Mouse (Mus musculus) hindbrain, embryonic 15.5 days (tissue): Measurements from ENCODE around the gene Olfr1425. TPM values are rescaled to one million over a fixed set of nuclear protein-coding genes. Genes with fewer than 3 reads are reported as not detected.
"Not testable (repeated sequence)": the region's sequence is repeated elsewhere in the genome, so short reads cannot be mapped to it uniquely, and the experiment has no call there.

ENCODE experiments used
- ATAC-seq: fragments of 200-750 bp; cut with Nextera tagmentation; 2 replicates; pipeline ENCODE4 v1.8.0; 2017; ENCODE audit warnings: low read depth, moderate number of reproducible peaks, moderate TSS enrichment; ENCODE audit not compliant: low FRiP score
- H3K27ac ChIP-seq: fragments of 300-500 bp; sonication (generic); replicated peaks from 2 replicates; pipeline ENCODE4 v1.5.1; 2015; ENCODE audit warnings: mild to moderate bottlenecking, inconsistent platforms
- H3K27me3 ChIP-seq: fragments of 300-500 bp; sonication (generic); 2 replicates; pipeline ENCODE4 v1.6.1; 2015; ENCODE audit warnings: control low read depth, inconsistent platforms
- H3K36me3 ChIP-seq: fragments of 300-500 bp; sonication (generic); 2 replicates; pipeline ENCODE4 v1.6.1; 2015; ENCODE audit warnings: control low read depth, inconsistent platforms
- H3K4me1 ChIP-seq: fragments of 300-500 bp; sonication (generic); replicated peaks from 2 replicates; pipeline ENCODE4 v1.6.1; 2015; ENCODE audit warnings: control low read depth, inconsistent platforms
- H3K4me2 ChIP-seq: fragments of 300-500 bp; sonication (generic); 2 replicates; pipeline ENCODE4 v1.6.1; 2015; ENCODE audit warnings: moderate library complexity, mild to moderate bottlenecking, inconsistent platforms
- H3K4me3 ChIP-seq: fragments of 300-500 bp; sonication (generic); 2 replicates; pipeline ENCODE4 v1.5.1; 2015; ENCODE audit warnings: mild to moderate bottlenecking, inconsistent platforms
- H3K9ac ChIP-seq: fragments of 300-500 bp; sonication (generic); 2 replicates; pipeline ENCODE4 v1.6.1; 2015; ENCODE audit warnings: inconsistent platforms
- H3K9me3 ChIP-seq: fragments of 300-500 bp; sonication (generic); 2 replicates; pipeline ENCODE4 v1.6.1; 2016; ENCODE audit warnings: control low read depth, inconsistent platforms
- WGBS: fragments of 180-500 bp; shearing (Covaris S2); methylation state at CpG from one replicate; pipeline ENCODE4 v1.1.7; 2015; 5-methylcytosine and 5-hydroxymethylcytosine counted together
- polyA plus RNA-seq: library from polyadenylated mRNA; unstranded; fragments of >200 nt; fragmentation: Nextera tagmentation; extraction: Ambion mirVana; gene quantifications from 2 replicates; pipeline ENCODE4 v1.2.1, GENCODE M21; 2015

Olfr1425 gene
- not detected in 2 replicates for polyA plus RNA-seq

DNA sequence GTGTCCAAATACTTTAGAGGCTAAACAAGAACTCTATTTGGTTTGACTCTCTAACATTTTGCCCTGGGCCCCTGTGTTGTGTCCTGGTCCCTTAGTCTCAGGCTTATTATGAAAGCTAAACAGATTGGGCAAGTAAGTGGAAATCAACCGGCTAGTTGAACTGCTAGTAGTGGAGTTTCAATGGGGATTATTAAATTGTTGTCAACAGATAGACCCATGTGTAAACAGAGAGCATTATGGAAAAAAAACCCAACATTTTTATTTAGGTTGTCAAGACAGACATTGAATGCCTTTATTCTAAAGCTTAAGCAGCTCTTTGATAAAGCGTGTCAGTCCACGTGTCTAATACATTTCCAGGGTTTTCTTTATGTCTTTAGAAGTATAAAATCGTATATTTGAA is at the start of gene Olfr1425:
Gene Olfr1425 (minus strand): TSS at position 101 of the 400 bp plus-strand sequence.
- not testable (repeated sequence) for H3K9me3 ChIP-seq, H3K4me3 ChIP-seq, H3K4me2 ChIP-seq, H3K36me3 ChIP-seq, H3K27ac ChIP-seq, ATAC-seq, H3K27me3 ChIP-seq, H3K4me1 ChIP-seq, H3K9ac ChIP-seq
- WGBS, result 87% methylated on average over 4 of the region's 4 CpGs

DNA sequence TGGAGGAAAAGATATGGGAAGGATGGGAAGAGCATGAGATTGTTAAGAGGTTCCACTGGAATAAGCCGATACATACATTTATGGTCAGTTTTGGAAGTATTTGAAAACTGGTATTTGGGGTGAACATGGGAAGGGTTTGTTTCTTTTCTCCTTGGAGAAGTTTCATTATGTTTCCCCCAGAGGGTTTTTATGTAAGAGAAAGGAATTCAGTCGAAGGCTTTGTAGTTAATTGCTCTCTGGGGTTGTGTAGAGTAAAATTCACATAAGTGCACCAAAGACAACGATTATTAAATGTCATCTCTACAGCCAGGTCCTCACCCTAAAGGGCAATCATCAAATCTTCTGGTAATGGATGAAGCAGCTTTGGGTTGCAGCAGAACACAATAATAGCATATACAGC is 45.6 kb upstream of the Olfr1425 start, which contains the start of gene Olfr76:
Gene Olfr76 (minus strand): TSS at position 101 of the 400 bp plus-strand sequence.
- no peaks in the 10 kb centered on the region for H3K4me1 ChIP-seq
- 75% methylated on average over 3 of the region's 3 CpGs for WGBS
- H3K36me3 ChIP-seq, result no peaks in the 10 kb centered on the region
- ATAC-seq, result no peak
- no peaks in the 10 kb centered on the region for H3K27me3 ChIP-seq
- no peak within 1 kb of the TSS for H3K4me2 ChIP-seq
- no peak within 1 kb of the TSS for H3K9ac ChIP-seq
- H3K27ac ChIP-seq, result no peak within 1 kb of the TSS
- no peaks in the 10 kb centered on the region for H3K9me3 ChIP-seq
- no peak within 1 kb of the TSS for H3K4me3 ChIP-seq

DNA sequence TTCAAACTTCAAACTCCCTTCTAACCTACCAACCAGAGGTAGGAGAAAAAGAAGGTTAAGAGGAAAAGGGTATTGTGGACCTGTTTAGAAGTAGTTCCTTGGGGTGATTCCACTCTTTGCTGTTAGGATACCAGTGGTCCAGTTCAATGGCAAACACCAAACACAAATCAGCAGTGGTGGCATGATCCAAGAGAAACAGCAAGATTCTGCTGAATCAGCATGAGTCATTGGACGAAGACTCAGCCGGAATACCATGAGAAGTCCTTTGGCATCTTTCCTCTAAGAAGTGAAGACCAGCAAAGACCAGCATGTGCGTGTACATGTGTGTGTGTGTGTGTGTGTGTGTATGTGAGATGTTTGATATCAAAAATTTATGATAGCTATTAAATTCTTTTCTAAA is 38.9 kb upstream of the Olfr1425 start:
- Histone ChIP-seq H3K36me3 (no peaks in the 10 kb centered on the region), H3K4me2 (no peak overlapping the region), H3K4me3 (no peak overlapping the region), H3K27ac (no peak overlapping the region), H3K27me3 (no peaks in the 10 kb centered on the region), H3K9me3 (no peaks in the 10 kb centered on the region), H3K4me1 (no peaks in the 10 kb centered on the region), H3K9ac (no peak overlapping the region)
- WGBS, result 96% methylated on average over 3 of the region's 3 CpGs
- no peak for ATAC-seq

DNA sequence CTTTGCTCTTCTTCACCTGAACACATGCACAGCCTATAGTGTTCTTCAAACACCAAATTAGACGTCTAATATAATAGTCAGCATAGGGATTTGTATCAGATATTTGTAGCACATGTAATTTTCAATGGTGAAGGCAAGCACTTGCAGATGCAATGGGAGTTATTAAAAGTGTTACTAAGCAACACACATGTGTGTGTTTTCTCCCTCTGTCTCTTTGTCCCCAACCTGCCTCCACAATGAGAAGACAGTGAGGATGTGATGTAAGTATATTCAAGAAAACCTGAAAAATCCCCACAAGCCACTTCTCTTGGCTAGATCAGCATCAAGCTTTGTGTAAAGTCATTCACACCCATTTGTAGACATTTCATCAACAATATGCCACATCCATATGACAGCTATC is 38.3 kb upstream of the Olfr1425 start, which contains the start of gene Olfr1428:
Gene Olfr1428 (minus strand): TSS at position 101 of the 400 bp plus-strand sequence.
- Histone ChIP-seq H3K4me1 (no peaks in the 10 kb centered on the region), H3K36me3 (no peaks in the 10 kb centered on the region), H3K27ac (no peak within 1 kb of the TSS), H3K9me3 (no peaks in the 10 kb centered on the region), H3K4me2 (no peak within 1 kb of the TSS), H3K4me3 (no peak within 1 kb of the TSS), H3K27me3 (no peaks in the 10 kb centered on the region), H3K9ac (no peak within 1 kb of the TSS)
- 79% methylated on average over 1 of the region's 1 CpGs for WGBS
- ATAC-seq, result no peak

DNA sequence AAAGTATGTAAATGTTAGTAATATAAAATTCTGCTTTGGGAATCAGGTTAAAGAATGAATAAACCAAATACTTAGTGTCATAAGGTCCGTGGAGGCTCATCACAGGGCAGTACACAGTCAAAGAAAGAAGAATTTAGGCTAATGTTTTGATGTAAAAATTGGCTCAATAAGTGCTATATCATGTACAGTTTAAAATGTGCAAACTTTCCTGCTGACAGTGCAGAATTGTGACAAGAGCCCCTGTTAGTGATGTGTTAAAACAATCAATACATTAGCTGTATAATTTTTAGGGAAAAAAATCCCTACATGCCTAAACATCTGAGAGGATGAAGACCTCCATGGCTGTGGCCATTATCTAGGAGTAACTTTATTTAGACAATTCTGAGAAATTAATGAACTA is 36.3 kb upstream of the Olfr1425 start:
- H3K4me3 ChIP-seq, result no peak overlapping the region
- no peak for ATAC-seq
- H3K9me3 ChIP-seq, result no peaks in the 10 kb centered on the region
- no peak overlapping the region for H3K9ac ChIP-seq
- H3K27me3 ChIP-seq, result no peaks in the 10 kb centered on the region
- no peak overlapping the region for H3K27ac ChIP-seq
- no peaks in the 10 kb centered on the region for H3K4me1 ChIP-seq
- H3K36me3 ChIP-seq, result no peaks in the 10 kb centered on the region
- 70% methylated on average over 1 of the region's 1 CpGs for WGBS
- no peak overlapping the region for H3K4me2 ChIP-seq

DNA sequence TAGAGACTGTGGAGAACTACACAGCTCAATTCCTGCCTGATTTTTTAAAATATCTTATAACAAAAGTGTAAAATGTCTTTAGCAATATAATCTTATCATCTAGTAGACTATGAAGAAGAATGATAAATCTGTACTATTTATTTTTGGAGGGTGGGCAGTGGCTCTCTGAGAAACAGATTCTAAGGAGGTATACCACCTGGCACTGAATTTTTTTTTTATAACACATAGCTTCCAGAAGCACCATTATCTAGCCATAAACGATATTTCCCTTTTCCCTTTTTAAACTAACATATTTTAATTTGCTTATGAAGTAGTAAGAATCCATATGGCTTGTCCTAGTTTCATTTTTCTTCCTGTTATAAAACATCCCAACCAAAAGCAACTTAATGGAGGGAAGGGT is 27.0 kb upstream of the Olfr1425 start:
- Histone ChIP-seq H3K4me2 (no peak overlapping the region), H3K27me3 (no peaks in the 10 kb centered on the region), H3K27ac (no peak overlapping the region), H3K4me1 (no peaks in the 10 kb centered on the region), H3K36me3 (no peaks in the 10 kb centered on the region), H3K9me3 (no peaks in the 10 kb centered on the region), H3K4me3 (no peak overlapping the region), H3K9ac (no peak overlapping the region)
- ATAC-seq, result no peak
- WGBS, result 66% methylated on average over 1 of the region's 1 CpGs

DNA sequence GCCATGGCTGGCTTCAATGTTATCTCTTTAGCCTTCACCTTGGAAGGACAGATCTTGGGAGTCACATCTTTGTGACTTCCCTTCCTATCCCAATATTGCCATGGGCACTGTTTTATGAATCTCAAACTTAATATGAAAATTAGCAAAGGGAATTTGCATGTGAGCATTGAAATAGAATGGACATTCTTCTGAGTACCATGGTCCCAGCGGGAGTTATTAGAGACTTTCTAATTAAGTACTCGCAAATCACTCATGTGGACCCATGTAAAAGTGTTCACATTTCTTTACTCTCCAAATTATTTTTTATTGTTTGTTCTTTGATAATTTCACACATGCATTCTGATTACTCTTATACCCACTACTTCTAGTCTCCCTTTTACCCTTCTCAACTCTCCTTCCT is 25.7 kb upstream of the Olfr1425 start, which contains the start of gene Olfr1427:
Gene Olfr1427 (minus strand): TSS at position 101 of the 400 bp plus-strand sequence.
- H3K27me3 ChIP-seq, result no peaks in the 10 kb centered on the region
- 98% methylated on average over 2 of the region's 2 CpGs for WGBS
- no peak within 1 kb of the TSS for H3K4me3 ChIP-seq
- ATAC-seq, result no peak
- H3K4me1 ChIP-seq, result no peaks in the 10 kb centered on the region
- H3K4me2 ChIP-seq, result no peak within 1 kb of the TSS
- no peaks in the 10 kb centered on the region for H3K9me3 ChIP-seq
- no peak within 1 kb of the TSS for H3K9ac ChIP-seq
- no peaks in the 10 kb centered on the region for H3K36me3 ChIP-seq
- H3K27ac ChIP-seq, result no peak within 1 kb of the TSS

DNA sequence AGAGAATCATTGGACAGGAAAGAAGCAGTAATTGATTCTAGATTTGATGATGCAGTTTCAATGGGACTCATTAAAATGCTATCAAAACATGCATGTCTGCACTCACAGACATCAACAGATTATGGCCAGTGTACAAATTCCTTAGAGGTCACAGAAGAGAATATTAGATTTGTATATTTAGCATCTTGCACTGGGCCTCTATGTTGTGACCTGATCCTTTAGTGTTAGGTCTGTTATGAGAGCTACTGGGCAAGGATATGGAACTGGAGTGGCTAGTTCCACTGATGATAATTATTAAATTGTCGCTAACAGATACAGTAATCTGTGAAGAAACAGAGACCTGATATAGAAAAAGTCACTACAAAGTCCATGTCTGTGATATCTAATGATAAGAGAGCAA is 14.4 kb upstream of the Olfr1425 start, which contains the start of gene Olfr1426:
Gene Olfr1426 (minus strand): TSS at position 101 of the 400 bp plus-strand sequence.
- WGBS, result 77% methylated on average over 1 of the region's 1 CpGs
- no peak for ATAC-seq
- no peak within 1 kb of the TSS for H3K27ac ChIP-seq
- no peaks in the 10 kb centered on the region for H3K27me3 ChIP-seq
- no peaks in the 10 kb centered on the region for H3K36me3 ChIP-seq
- H3K4me1 ChIP-seq, result no peaks in the 10 kb centered on the region
- H3K9ac ChIP-seq, result no peak within 1 kb of the TSS
- no peak within 1 kb of the TSS for H3K4me2 ChIP-seq
- H3K4me3 ChIP-seq, result no peak within 1 kb of the TSS
- H3K9me3 ChIP-seq, result no peaks in the 10 kb centered on the region

DNA sequence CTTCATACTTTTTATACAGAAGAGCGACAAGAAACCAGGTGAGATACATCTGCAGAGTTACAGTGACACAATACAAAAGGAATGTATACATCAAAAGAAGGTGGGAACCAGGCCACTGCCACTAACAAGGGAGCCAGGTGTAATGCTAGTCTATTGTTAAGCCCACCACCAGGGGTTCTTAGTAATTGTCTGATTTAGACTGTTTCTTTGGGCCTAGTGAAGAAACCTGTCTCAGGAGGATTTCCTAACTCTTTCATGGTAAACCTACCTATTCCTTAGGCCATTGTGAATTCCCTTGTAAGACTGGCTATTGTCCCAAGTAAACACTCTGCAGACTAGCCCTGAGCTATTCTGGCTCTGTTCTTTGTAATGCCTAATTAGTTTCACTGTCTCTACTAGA is 8.0 kb downstream of the Olfr1425 start:
- not testable (repeated sequence) for ATAC-seq, H3K36me3 ChIP-seq, H3K9me3 ChIP-seq, H3K4me2 ChIP-seq, H3K4me3 ChIP-seq, H3K9ac ChIP-seq, H3K27me3 ChIP-seq, H3K4me1 ChIP-seq, H3K27ac ChIP-seq
- 81% methylated on average over 1 of the region's 1 CpGs for WGBS

DNA sequence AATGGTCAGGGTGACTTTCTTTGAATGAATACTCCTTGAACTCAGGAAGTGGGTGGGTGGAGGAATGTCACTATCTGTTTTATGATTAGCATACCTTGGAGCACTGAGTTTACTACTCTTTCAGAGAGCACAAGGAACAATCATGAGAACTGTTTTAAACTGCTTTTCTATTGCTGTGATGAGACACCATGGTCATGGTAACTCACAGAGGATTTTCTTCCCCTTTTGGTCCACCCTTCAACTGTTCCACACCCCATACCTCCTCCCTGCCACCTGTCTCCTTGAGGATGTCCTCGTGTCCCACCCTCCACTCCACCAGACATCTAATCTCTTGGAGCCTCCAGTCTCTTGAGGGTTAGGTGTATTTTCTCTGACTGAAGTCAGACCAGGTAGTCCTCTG is 9.7 kb downstream of the Olfr1425 start:
- H3K4me2 ChIP-seq, H3K4me1 ChIP-seq, H3K4me3 ChIP-seq, H3K27me3 ChIP-seq, H3K9ac ChIP-seq, H3K9me3 ChIP-seq, H3K27ac ChIP-seq, H3K36me3 ChIP-seq, ATAC-seq: not testable (repeated sequence)
- WGBS, result 75% methylated on average over 1 of the region's 1 CpGs

DNA sequence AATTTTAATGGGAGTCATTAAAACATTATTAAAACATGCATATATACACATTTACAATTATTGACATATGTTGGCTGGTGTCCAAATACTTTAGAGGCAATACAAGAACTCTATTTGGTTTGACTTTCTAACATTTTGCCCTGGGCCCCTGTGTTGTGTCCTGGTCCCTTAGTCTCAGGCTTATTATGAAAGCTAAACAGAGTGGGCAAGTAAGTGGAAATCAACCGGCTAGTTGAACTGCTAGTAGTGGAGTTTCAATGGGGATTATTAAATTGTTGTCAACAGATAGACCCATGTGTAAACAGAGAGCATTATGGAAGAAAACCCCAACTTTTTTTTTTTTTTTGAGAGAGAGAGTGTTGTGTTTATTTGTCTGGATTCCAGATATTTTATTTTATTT is 14.9 kb downstream of the Olfr1425 start, which contains the start of gene Olfr1424:
Gene Olfr1424 (minus strand): TSS at position 101 of the 400 bp plus-strand sequence.
- ATAC-seq, H3K4me1 ChIP-seq, H3K4me2 ChIP-seq, H3K36me3 ChIP-seq, H3K27ac ChIP-seq, H3K27me3 ChIP-seq, H3K9ac ChIP-seq, H3K9me3 ChIP-seq, H3K4me3 ChIP-seq: not testable (repeated sequence)
- WGBS, result 94% methylated on average over 1 of the region's 1 CpGs

DNA sequence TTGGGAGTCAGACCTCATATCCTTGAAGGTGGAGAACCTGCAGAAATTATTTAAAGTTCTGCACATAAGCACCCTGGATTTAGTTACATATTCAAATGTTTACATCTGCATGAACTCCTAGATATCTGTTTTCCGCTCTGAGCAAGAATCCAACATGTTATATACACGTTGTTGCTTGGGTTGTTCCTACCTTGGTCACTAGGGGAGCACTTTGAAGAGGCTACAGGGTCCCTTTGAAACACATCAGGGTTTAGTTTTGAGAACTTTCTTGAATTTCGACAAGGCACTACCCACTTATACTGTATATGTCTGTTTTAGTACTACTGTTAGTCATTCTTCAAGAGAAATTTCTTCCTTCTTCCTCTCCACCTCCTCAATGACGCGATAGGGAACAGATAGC is 34.4 kb downstream of the Olfr1425 start:
- WGBS, result 93% methylated on average over 5 of the region's 5 CpGs
- no peak overlapping the region for H3K4me3 ChIP-seq
- H3K27me3 ChIP-seq, result no peaks in the 10 kb centered on the region
- H3K4me1 ChIP-seq, result no peaks in the 10 kb centered on the region
- no peak overlapping the region for H3K27ac ChIP-seq
- H3K36me3 ChIP-seq, result no peaks in the 10 kb centered on the region
- H3K9me3 ChIP-seq, result no peaks in the 10 kb centered on the region
- no peak for ATAC-seq
- no peak overlapping the region for H3K9ac ChIP-seq
- H3K4me2 ChIP-seq, result no peak overlapping the region

DNA sequence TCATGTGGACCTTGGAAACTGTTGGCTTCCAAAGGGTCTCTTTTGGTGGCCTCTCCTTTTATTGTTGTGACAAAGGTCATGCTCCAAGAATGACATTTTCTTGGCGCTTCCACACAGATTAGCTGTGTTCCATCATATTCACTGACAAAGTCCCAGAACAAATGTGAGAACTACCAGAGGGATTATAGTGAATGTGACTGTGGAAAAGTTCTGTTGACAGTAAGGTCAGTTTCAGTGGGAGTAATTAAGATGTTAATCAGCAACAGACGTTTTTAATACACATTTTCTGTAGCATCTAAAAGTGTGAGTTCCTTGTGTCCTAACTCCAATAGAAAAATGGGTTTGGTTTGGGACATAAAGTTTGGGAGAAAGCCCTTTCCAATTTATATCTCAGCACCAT is 36.3 kb downstream of the Olfr1425 start, which contains the start of gene Olfr1423:
Gene Olfr1423 (minus strand): TSS at position 101 of the 400 bp plus-strand sequence.
- Histone ChIP-seq H3K27me3 (no peaks in the 10 kb centered on the region), H3K27ac (no peak within 1 kb of the TSS), H3K4me1 (no peaks in the 10 kb centered on the region), H3K9me3 (no peaks in the 10 kb centered on the region), H3K4me3 (no peak within 1 kb of the TSS), H3K36me3 (no peaks in the 10 kb centered on the region), H3K9ac (no peak within 1 kb of the TSS), H3K4me2 (no peak within 1 kb of the TSS)
- WGBS, result 64% methylated on average over 2 of the region's 2 CpGs
- no peak for ATAC-seq
